Mouse (Mus musculus): ENCODE data around the gene Msh5. TPM values are rescaled to one million over a fixed set of nuclear protein-coding genes. Genes with fewer than 3 reads are reported as not detected.

Msh5 gene
- total RNA-seq (2014; fragmentation: Nextera tagmentation) (0.19 and 6.8 TPM in 2 replicates), total RNA-seq (2017) (0.62 and 3.6 TPM in 2 replicates)

- ATAC-seq (replicated peaks; ENCODE audit: poor library complexity, severe bottlenecking): peak; percentile 72
Observed at GRCm38 (mm10) chr17:35046681-35047455, at the start of gene Msh5. Gene Msh5, minus strand, starts transcription at chr17:35046745.

- ATAC-seq (replicated peaks; ENCODE audit: poor library complexity, severe bottlenecking): peak; percentile 50
Observed at GRCm38 (mm10) chr17:35094475-35095365, 48.2 kb upstream of the Msh5 start.

- no peak for ATAC-seq (replicated peaks; ENCODE audit: poor library complexity, severe bottlenecking)
Observed at GRCm38 (mm10) chr17:35092403-35093198, 46.1 kb upstream of the Msh5 start.

GRCm38 (mm10) chr17:35090166-35090932 is 43.8 kb upstream of the Msh5 start:
- ATAC-seq (replicated peaks; ENCODE audit: poor library complexity, severe bottlenecking): no peak

- ATAC-seq (replicated peaks; ENCODE audit: poor library complexity, severe bottlenecking): peak; percentile 95
Observed at GRCm38 (mm10) chr17:35088825-35089644, 42.5 kb upstream of the Msh5 start, which contains the start of gene Abhd16a. Gene Abhd16a, plus strand, starts transcription at chr17:35089263.

DNA sequence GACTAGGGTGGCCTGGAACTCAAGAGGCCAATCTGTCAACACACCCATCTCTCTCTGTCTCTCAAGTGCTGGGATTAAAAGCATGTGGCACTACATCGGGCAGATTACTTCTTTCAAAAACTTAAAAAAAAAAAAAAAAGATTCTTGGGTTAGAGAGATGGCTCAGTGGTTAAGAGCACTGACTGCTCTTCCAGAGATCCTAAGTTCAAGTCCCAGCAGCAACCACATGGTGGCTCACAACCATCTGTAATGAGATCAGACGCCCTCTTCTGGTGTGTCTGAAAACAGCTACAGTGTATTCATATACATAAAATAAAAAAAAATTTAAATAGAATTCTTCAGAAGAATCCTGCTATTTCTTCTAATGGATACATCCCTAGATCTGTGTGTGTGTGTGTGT is 41.6 kb upstream of the Msh5 start:
- no peak for ATAC-seq (replicated peaks; ENCODE audit: poor library complexity, severe bottlenecking)

GRCm38 (mm10) chr17:35085208-35085865 is 38.8 kb upstream of the Msh5 start, which contains the start of gene Ly6g6f:
Gene Ly6g6f, minus strand, starts transcription at chr17:35085610.
- ATAC-seq (replicated peaks; ENCODE audit: poor library complexity, severe bottlenecking): no peak

DNA sequence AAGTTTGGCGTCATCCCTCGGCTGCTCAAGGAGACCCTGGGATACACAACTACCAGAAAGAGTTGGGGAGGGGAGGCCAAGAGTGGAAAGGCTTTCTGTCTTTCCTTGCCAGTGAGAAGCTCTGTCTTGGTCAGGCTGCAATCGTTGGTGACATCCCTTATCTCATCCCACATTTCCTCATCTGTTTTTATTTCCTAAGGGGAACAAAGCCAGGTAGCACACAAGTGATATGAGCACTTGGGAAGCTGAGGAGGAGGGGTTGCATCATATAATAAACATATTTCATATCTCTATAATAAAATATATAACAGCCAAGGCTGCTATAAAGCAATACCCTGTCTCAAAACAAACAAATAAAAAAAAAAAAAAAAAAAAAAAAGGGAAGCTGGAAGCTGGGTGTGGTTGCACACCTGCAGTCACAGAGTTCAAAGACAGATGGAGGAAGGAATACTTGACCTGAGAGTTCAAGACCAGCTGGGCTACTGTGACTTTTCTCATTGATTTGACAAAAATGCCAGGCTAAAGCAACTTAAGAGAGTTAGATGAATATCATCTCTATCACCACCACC is 37.5 kb upstream of the Msh5 start:
- no peak for ATAC-seq (replicated peaks; ENCODE audit: poor library complexity, severe bottlenecking)

- no peak for ATAC-seq (replicated peaks; ENCODE audit: poor library complexity, severe bottlenecking)
Observed at GRCm38 (mm10) chr17:35082841-35083576, 36.5 kb upstream of the Msh5 start.

DNA sequence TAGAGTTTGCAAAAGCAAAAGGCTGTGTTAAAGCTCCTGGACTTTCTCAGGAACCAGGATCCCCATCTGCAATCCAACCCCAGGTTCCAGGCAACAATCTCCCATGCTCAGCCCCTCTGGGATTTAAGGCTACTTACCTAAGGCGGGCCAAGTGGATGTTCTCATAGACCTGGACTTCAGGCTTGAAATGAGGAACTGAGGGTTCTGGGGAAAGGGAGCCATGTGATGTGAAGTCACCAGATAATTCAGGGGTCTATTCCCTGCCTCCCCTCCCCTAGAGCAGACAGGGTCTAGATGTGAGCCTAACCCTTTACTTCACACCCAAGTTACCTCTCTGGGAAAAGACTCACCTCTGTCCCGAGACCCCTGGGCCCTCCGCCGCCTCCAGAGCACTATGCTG is 34.2 kb upstream of the Msh5 start:
- no peak for ATAC-seq (replicated peaks; ENCODE audit: poor library complexity, severe bottlenecking)

DNA sequence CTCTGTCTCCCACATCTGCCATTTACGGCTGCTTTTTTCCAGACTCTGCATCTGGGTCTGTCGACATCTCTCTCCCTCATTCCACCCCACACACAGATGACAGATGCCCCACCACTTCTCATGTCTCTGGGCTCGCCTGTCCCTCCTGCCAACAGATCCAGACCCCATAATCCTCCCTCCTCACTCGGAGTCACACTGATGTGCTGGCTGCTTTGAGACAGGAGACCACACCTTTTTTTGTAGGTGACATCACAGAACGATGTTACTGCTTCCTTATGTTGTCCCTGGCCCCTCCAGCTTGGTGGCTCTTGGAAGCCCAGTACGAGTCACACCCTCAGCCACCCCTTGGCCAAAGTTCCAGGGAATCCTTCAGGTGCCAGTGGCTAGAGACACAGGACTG is 33.7 kb upstream of the Msh5 start:
- no peak for ATAC-seq (replicated peaks; ENCODE audit: poor library complexity, severe bottlenecking)

DNA sequence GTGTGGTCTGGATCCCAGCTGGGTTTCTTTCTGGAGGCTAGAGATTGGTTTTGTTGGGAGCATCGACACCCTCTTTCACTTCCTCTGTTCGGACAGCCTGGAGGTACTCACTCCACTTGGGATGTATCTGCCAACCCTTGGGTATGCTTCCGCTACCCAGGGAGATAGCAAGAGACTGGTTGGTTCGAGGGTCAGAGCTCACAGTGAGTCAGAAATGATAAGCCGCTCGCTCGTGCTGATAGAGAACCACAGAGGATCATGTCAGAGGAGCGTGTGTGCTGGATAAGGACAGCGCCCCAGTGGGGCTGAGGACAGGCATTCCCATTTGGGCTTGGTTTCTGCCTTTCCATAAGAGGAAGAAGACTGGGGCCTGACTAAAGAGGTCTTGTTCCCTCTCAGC is 33.2 kb upstream of the Msh5 start:
- ATAC-seq (replicated peaks; ENCODE audit: poor library complexity, severe bottlenecking): peak; percentile 54

- ATAC-seq (replicated peaks; ENCODE audit: poor library complexity, severe bottlenecking): peak; percentile 73
Observed at GRCm38 (mm10) chr17:35077786-35078233, 31.3 kb upstream of the Msh5 start, which contains the start of gene Ly6g6d. Gene Ly6g6d, minus strand, starts transcription at chr17:35078065.

GRCm38 (mm10) chr17:35077285-35077684 is 30.7 kb upstream of the Msh5 start:
- no peak for ATAC-seq (replicated peaks; ENCODE audit: poor library complexity, severe bottlenecking)

- no peak for ATAC-seq (replicated peaks; ENCODE audit: poor library complexity, severe bottlenecking)
Observed at GRCm38 (mm10) chr17:35076507-35077176, 30.1 kb upstream of the Msh5 start, which contains the start of gene Ly6g6e. Gene Ly6g6e, plus strand, starts transcription at chr17:35076902.

- peak; percentile 49 for ATAC-seq (replicated peaks; ENCODE audit: poor library complexity, severe bottlenecking)
Observed at GRCm38 (mm10) chr17:35074097-35074496, 27.6 kb upstream of the Msh5 start.

All from granulocyte monocyte progenitor cell, adult 5-6 weeks (primary cell).